Mouse (Mus musculus) midbrain, embryonic 13.5 days (tissue): Measurements from ENCODE around the gene Sorcs2. TPM values are rescaled to one million over a fixed set of nuclear protein-coding genes. Genes with fewer than 3 reads are reported as not detected.

Experiments used
- ATAC-seq: fragments of 200-750 bp; cut with Nextera tagmentation; 2 replicates; pipeline ENCODE4 v1.8.0; 2017; ENCODE audit warnings: mild to moderate bottlenecking, moderate TSS enrichment, moderate library complexity
- H3K27ac ChIP-seq: fragments of 300-500 bp; sonication (generic); 2 replicates; pipeline ENCODE4 v1.5.1; 2015; ENCODE audit warnings: inconsistent platforms, mild to moderate bottlenecking, moderate library complexity
- H3K27me3 ChIP-seq: fragments of 300-500 bp; sonication (generic); 2 replicates; pipeline ENCODE4 v1.6.1; 2015; ENCODE audit warnings: mild to moderate bottlenecking, inconsistent platforms
- H3K36me3 ChIP-seq: fragments of 300-500 bp; sonication (generic); 2 replicates; pipeline ENCODE4 v1.6.1; 2015; ENCODE audit warnings: mild to moderate bottlenecking, inconsistent platforms
- H3K4me1 ChIP-seq: fragments of 300-500 bp; sonication (generic); replicated peaks from 2 replicates; pipeline ENCODE4 v1.6.1; 2015; ENCODE audit warnings: inconsistent platforms
- H3K4me2 ChIP-seq: fragments of 300-500 bp; sonication (generic); replicated peaks from 2 replicates; pipeline ENCODE4 v1.6.1; 2015; ENCODE audit warnings: moderate library complexity, mild to moderate bottlenecking, inconsistent platforms
- H3K4me3 ChIP-seq: fragments of 300-500 bp; sonication (generic); replicated peaks from 2 replicates; pipeline ENCODE4 v1.5.1; 2015; ENCODE audit warnings: mild to moderate bottlenecking, inconsistent platforms
- H3K9ac ChIP-seq: fragments of 300-500 bp; sonication (generic); replicated peaks from 2 replicates; pipeline ENCODE4 v1.6.1; 2015; ENCODE audit warnings: mild to moderate bottlenecking, inconsistent platforms
- H3K9me3 ChIP-seq: fragments of 300-500 bp; sonication (generic); 2 replicates; pipeline ENCODE4 v1.6.1; 2016; ENCODE audit warnings: mild to moderate bottlenecking, inconsistent platforms
- WGBS: fragments of 180-500 bp; shearing (Covaris S2); methylation state at CpG from one replicate; pipeline ENCODE4 v1.1.7; 2015; 5-methylcytosine and 5-hydroxymethylcytosine counted together
- polyA plus RNA-seq: library from polyadenylated mRNA; unstranded; fragments of >200 nt; fragmentation: Nextera tagmentation; extraction: Ambion mirVana; gene quantifications from 2 replicates; pipeline ENCODE4 v1.2.1, GENCODE M21; 2015

Sorcs2 gene
- polyA plus RNA-seq, 1 experiment from 2014 or later, result 16.3 TPM

DNA sequence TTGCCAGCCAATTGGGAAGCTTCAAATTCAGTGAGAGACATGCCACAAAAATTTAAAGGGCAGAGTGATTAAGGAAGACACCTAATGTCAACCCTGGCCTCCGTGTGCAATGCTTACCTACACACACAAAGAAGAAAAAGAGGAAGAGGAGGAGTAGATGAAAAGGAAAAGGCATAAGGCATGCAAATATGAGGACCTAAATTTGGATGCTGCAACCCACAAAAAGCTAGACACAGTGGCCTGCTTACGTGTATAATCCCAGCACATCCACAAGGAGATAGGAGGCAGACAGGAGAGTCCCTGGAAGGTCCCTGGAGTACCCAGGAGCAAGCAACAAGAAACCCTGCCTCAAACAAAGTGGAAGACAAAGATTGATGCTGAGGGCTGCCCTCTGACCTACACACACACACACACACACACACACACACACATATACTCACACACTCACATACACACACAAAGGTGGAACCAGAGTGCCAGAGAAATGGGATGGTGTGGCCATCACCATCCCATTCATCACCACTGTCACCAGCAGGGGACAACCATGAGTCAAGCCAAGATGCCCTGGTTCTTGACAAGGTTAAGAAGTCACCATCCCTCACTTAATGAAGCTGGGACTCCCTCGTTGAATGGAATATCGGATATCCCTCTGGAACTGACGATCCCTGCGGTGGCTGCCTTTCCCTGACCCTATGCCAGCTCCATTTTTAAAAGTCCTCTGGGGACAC lies 80.1 kb downstream of the Sorcs2 start:
- Histone ChIP-seq H3K36me3 (no peaks in the 10 kb centered on the region), H3K27me3 (no peaks in the 10 kb centered on the region), H3K9ac (no peak overlapping the region), H3K27ac (no peak overlapping the region), H3K9me3 (no peaks in the 10 kb centered on the region), H3K4me2 (no peak overlapping the region), H3K4me1 (peaks cover 40% of the 10 kb centered on the region), H3K4me3 (no peak overlapping the region)
- WGBS, result 69% methylated on average over 6 of the region's 6 CpGs
- no peak for ATAC-seq

DNA sequence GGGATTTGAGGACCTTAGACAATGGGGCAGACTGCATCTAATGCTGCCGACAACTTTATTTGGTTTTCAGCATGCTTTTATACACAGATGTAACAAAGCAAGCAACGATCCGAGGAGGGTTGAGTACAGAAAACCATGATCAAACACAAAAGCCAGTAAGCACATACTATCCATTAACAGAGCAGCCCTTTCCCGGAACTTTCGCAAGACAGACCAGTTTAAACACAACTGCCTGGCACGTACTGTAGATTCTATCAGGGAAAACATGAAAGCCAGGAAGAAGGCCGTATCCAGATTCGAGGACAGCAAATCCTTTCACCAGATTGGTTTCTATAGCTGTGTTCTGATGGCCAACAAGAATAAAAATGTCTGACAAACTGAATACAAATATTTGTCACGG lies 82.8 kb downstream of the Sorcs2 start:
- Histone ChIP-seq H3K9ac (no peak overlapping the region), H3K4me2 (no peak overlapping the region), H3K27me3 (no peaks in the 10 kb centered on the region), H3K27ac (no peak overlapping the region), H3K36me3 (no peaks in the 10 kb centered on the region), H3K9me3 (no peaks in the 10 kb centered on the region), H3K4me3 (no peak overlapping the region), H3K4me1 (peaks cover 39% of the 10 kb centered on the region)
- 84% methylated on average over 9 of the region's 9 CpGs for WGBS
- ATAC-seq, result no peak

DNA sequence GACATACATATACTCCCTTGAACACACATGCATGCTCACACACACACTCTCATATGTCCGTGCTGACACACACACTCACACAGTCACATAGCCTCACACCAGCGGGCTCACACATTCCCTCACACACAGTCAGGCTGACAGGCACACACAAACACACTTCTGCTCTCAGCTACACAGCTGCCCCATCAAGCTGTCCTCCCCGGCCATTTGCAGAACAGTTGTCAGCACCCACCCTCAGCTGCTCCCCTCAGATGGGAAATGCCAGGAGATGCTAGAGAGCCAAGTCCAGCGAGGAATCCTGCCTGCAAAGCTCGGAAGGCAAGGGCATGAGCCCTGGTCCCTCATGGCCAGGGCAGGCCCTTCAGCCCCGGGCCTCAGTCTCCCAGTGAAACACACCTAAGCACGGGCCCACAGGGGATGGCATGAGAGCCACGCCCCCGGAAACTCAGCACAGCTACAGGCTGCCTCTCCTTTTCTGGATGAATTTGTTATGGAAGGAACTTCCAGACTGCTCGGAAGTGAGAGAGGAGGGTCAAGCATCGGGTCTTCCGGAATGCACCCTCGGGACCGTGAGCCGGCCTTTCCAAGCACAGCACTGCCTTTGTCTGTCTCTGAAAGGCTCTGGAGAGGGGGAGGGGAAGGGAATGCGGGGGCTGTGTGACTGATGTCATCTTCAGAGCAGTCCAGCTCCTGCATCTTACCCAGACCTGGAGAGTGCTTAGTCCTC lies 84.4 kb downstream of the Sorcs2 start:
- Histone ChIP-seq H3K9ac (no peak overlapping the region; the same call in 1 of the 2 replicates), H3K27ac (peak overlapping the region; percentile 56), H3K4me1 (peaks cover 36% of the 10 kb centered on the region), H3K27me3 (no peaks in the 10 kb centered on the region), H3K9me3 (no peaks in the 10 kb centered on the region), H3K4me2 (peak overlapping the region; percentile 20), H3K4me3 (no peak overlapping the region), H3K36me3 (no peaks in the 10 kb centered on the region)
- ATAC-seq, result peak; percentile 76
- WGBS, result 29% methylated on average over 16 of the region's 16 CpGs

DNA sequence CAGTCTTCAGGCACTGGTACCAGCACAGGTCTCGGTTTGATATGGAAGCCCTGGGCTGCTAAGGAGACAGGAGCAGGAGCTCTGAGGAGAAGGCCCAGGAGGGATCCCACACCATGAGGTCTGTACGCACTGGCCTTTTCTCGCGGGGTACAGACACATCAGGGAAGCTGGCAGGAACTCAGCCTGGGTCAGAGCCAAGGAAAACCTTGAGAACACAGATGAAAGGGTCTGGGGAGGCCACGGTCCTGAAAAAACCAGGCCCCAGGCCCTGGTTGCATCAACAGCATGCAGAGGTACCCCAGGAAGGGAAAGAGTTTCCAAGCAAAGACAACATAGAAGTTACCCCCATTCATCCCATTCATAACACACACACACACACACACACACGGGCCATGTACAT lies 85.0 kb downstream of the Sorcs2 start:
- no peaks in the 10 kb centered on the region for H3K36me3 ChIP-seq
- H3K27me3 ChIP-seq, result no peaks in the 10 kb centered on the region
- no peak overlapping the region for H3K4me3 ChIP-seq
- no peak overlapping the region for H3K27ac ChIP-seq
- no peak overlapping the region for H3K4me2 ChIP-seq
- no peaks in the 10 kb centered on the region for H3K9me3 ChIP-seq
- H3K9ac ChIP-seq, result no peak overlapping the region
- no peak for ATAC-seq
- 73% methylated on average over 6 of the region's 6 CpGs for WGBS
- H3K4me1 ChIP-seq, result peaks cover 30% of the 10 kb centered on the region

DNA sequence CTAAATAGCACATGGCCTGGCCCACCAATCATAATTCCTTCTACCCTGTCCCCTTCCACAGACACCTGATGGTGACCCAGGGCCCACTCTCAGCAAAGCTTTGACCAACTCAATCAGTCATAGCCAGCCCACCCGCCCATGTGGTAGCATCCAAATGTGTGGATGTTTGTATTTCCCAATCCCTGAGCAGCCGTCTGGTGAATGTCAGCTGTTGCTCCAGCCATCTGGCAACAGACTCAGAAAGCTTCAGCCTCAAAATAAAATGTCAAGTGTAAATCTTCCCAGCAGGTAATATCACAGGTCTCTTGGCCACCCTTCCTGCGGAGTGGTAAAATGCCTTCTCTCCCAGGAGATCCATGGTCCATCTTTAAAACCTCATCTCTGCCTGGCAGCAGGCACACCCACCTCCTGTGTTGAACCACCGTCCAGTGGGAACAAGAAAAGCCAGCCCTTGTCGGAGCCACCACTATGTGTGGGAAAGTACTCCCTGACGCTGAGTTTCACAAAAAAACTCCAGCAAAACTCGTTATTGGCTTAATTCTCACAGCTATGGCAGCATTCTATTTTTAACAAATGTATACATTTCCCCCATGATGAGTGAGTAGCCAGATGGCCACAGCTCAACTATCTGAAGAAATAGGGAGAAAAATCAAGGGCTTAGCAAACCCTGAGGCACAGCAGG lies 93.5 kb downstream of the Sorcs2 start:
- H3K9me3 ChIP-seq, result no peaks in the 10 kb centered on the region
- no peak for ATAC-seq
- no peaks in the 10 kb centered on the region for H3K36me3 ChIP-seq
- H3K4me2 ChIP-seq, result no peak overlapping the region
- no peak overlapping the region for H3K4me3 ChIP-seq
- WGBS, result 72% methylated on average over 7 of the region's 7 CpGs
- H3K9ac ChIP-seq, result no peak overlapping the region
- H3K4me1 ChIP-seq, result peaks cover 15% of the 10 kb centered on the region
- no peaks in the 10 kb centered on the region for H3K27me3 ChIP-seq
- no peak overlapping the region for H3K27ac ChIP-seq

DNA sequence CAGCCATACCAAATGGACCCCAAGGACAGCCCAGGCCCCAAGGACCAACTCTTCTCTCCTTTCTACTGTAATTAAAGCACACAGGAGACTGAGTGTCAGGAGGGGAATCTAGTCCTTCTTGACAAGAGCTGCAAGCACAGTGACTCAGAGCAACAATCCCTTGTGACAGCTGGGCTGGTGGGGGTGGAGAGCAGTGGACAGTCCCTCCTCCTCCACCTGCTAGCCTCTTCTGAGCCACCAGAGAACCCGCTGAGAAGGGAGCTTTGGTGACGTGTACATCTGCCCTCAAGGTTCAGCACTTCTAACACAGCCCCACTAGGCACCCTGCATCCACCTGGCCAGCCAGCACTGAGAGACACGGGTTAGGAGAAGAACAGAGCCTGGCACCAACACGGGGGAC lies 96.8 kb downstream of the Sorcs2 start:
- H3K36me3 ChIP-seq, result no peaks in the 10 kb centered on the region
- no peak overlapping the region for H3K4me2 ChIP-seq
- no peaks in the 10 kb centered on the region for H3K9me3 ChIP-seq
- no peak overlapping the region for H3K4me3 ChIP-seq
- no peak overlapping the region for H3K27ac ChIP-seq
- no peak for ATAC-seq
- no peaks in the 10 kb centered on the region for H3K27me3 ChIP-seq
- no peak overlapping the region for H3K9ac ChIP-seq
- peaks cover 9% of the 10 kb centered on the region for H3K4me1 ChIP-seq
- 66% methylated on average over 4 of the region's 4 CpGs for WGBS

DNA sequence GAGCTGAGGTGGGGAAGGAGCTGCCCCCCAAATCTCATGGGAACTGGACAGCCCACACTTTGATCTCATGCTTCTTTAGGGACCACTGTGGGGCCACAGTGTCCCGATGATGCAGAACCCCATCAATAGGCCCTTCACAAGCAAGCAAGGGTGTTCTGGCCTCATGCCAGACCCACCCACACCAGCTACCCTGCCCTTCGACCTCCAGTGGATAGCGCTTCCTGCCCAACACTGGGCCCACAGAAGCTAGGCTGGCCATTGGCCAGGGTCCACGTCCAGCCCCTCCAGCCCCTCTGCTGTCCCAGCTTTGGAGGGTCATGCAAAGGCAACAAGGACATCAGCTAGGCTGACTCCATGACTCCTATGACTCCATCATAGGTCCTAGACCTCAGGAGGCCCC lies 99.9 kb downstream of the Sorcs2 start:
- H3K9ac ChIP-seq, result no peak overlapping the region
- WGBS, result 90% methylated on average over 4 of the region's 4 CpGs
- no peak overlapping the region for H3K27ac ChIP-seq
- no peak overlapping the region for H3K4me2 ChIP-seq
- H3K27me3 ChIP-seq, result no peaks in the 10 kb centered on the region
- peaks cover 15% of the 10 kb centered on the region for H3K4me1 ChIP-seq
- H3K36me3 ChIP-seq, result no peaks in the 10 kb centered on the region
- no peaks in the 10 kb centered on the region for H3K9me3 ChIP-seq
- no peak overlapping the region for H3K4me3 ChIP-seq
- no peak for ATAC-seq

DNA sequence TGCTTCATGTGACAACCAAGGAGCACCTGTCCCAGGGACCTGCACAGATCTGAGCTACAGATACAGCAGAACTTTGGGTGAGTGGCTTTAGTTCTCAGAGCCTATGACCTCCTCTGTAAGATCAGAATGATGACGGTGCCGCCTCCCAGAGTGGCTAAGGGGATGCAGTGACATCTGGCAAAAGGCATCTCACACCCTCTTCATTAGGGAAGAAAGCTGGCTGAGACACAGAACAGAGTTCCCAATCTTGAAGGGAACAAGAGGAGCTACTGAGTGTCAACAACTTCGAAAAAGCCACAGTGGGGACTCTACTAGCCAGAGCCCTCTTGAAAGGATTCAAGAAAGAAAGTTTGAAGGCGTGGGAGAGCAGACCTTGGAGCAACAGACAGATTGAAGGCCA lies 100.7 kb downstream of the Sorcs2 start:
- WGBS, result 73% methylated on average over 4 of the region's 4 CpGs
- no peak overlapping the region for H3K27ac ChIP-seq
- no peaks in the 10 kb centered on the region for H3K9me3 ChIP-seq

DNA sequence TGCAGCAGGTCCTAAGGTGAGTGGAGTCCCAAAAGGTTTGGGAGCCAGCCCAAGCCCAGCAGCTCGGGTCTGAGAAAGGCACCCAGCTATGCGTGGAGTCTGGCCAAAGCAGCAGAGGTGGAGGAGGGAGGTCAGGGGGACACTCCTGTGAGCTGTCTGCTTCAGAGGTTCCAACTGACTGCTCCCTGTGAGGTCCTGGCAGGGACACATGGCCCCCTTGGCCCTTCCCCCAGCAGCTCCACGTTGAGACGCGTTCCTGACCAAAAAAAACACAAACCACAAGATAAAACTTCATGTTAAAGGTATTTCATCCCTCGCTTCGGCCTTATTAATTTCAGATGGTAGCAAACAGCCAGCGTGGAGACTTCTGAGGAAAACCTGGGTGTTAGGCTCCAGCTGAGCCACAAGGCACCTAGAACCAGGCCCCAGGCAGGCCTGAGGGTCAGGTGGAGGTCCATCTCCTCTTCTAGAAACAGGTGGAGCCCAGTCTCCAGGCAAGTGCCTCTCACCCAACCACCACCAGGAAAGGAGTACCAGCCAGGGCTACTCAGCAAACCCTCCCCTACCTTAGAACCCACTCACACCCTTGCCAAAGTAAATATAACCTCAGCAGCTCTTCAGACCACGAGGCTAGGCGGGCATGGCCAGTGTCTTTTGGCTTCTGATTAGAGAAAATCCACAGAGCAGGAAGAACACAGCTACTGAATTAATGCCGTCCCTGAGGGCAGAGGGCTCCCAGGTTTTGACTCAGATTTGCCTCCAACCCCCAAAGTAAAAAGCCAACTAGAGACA lies 104.6 kb downstream of the Sorcs2 start:
- H3K36me3 ChIP-seq, result no peaks in the 10 kb centered on the region
- ATAC-seq, result no peak
- no peaks in the 10 kb centered on the region for H3K9me3 ChIP-seq
- no peak overlapping the region for H3K4me3 ChIP-seq
- no peak overlapping the region for H3K4me2 ChIP-seq
- H3K4me1 ChIP-seq, result peaks cover 11% of the 10 kb centered on the region
- H3K27me3 ChIP-seq, result no peaks in the 10 kb centered on the region
- no peak overlapping the region for H3K9ac ChIP-seq
- WGBS, result 72% methylated on average over 11 of the region's 11 CpGs
- no peak overlapping the region for H3K27ac ChIP-seq

More for the DNA sequence above, 100.7 kb downstream of the Sorcs2 start:
- Histone ChIP-seq H3K4me2 (no peak overlapping the region), H3K36me3 (no peaks in the 10 kb centered on the region), H3K4me3 (no peak overlapping the region), H3K4me1 (peaks cover 15% of the 10 kb centered on the region), H3K9ac (no peak overlapping the region), H3K27me3 (no peaks in the 10 kb centered on the region)
- no peak for ATAC-seq

DNA sequence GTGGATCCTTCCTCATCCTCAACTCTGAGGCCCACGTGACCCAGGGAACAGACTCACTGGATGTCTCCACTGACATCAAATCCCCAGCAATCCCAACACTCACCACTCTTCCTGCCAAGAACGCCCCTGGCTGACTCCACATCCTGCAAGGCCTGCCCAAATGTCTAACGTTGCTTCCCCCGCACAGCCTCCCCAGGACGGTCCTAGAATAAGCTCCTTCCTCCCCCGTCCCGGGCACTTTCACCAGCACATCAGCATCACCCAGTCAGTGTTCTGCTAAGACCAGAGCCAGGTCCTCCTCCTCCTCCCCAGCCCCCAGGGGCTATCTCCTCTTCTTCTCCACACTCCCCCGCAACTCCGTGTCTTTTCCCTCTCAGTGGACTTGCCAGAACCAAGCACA lies 105.6 kb downstream of the Sorcs2 start:
- no peak overlapping the region for H3K4me2 ChIP-seq
- H3K36me3 ChIP-seq, result no peaks in the 10 kb centered on the region
- H3K27ac ChIP-seq, result no peak overlapping the region
- H3K27me3 ChIP-seq, result no peaks in the 10 kb centered on the region
- H3K4me3 ChIP-seq, result no peak overlapping the region
- WGBS, result 84% methylated on average over 9 of the region's 9 CpGs
- no peak overlapping the region for H3K9ac ChIP-seq
- no peaks in the 10 kb centered on the region for H3K9me3 ChIP-seq
- no peak for ATAC-seq
- peaks cover 11% of the 10 kb centered on the region for H3K4me1 ChIP-seq

DNA sequence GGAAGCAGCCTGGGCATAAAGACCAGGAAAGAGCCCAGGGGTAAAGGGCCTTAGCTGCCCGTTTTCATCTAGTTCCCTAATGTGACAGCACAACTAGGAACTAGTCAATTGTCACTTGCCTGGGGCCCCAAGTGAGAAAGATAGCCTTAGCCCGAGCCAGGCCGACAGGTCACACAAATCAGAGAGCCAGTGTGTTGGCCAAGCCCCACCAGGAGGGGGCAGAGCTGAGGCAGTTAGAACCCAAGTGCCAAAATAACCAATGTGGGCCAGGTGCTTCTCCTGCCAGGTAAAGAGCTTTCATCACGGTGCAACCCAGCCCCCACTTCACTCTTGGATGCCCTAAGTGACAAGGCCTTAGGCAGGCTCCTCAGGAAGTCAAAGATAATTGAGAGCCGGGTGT lies 106.7 kb downstream of the Sorcs2 start:
- no peak overlapping the region for H3K9ac ChIP-seq
- WGBS, result 51% methylated on average over 5 of the region's 5 CpGs
- no peaks in the 10 kb centered on the region for H3K36me3 ChIP-seq

DNA sequence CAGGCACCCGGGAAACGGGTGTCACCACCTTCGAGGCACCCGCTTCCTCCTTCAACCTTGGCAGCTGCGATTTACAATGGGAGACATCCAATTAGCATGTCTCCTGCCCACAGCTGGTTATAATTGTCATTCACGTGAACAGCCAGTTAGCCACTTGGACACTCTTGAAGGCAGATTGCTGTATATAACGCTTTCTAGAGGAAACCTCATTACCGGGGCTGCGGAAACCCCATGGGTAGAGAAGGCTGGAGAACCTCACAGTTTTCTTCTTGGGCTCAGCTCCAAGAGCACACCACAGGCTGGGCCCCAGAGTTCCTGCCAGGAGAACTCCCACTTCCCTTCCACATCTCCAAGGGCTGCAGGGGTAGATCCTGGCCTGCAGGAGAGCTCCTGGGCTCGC lies 112.5 kb downstream of the Sorcs2 start:
- Histone ChIP-seq H3K9me3 (no peaks in the 10 kb centered on the region), H3K4me3 (no peak overlapping the region), H3K36me3 (no peaks in the 10 kb centered on the region), H3K27ac (no peak overlapping the region), H3K9ac (no peak overlapping the region), H3K4me1 (peaks cover 28% of the 10 kb centered on the region), H3K4me2 (no peak overlapping the region), H3K27me3 (no peaks in the 10 kb centered on the region)
- ATAC-seq, result peak; percentile 41; the same call in 1 of the 2 replicates
- WGBS, result 54% methylated on average over 10 of the region's 10 CpGs

More for the DNA sequence above, 106.7 kb downstream of the Sorcs2 start:
- H3K4me2 ChIP-seq, result no peak overlapping the region
- no peak overlapping the region for H3K27ac ChIP-seq
- H3K4me1 ChIP-seq, result peaks cover 11% of the 10 kb centered on the region
- no peak overlapping the region for H3K4me3 ChIP-seq
- no peaks in the 10 kb centered on the region for H3K27me3 ChIP-seq
- H3K9me3 ChIP-seq, result no peaks in the 10 kb centered on the region
- ATAC-seq, result no peak
